ENCODE assay signal across 9 mouse cellular contexts in genomic region chr11:34031015-34031805, GRCm38 (mm10). TPM values are rescaled to one million over a fixed set of nuclear protein-coding genes. Genes with fewer than 3 reads are reported as not detected.
DNase-seq lines count a peak whose midpoint lies in the region; ATAC-seq lines count a peak whose summit lies in the region.
"Had no signal": no experiment of that assay in that cellular context is flagged by ENCODE, and none has a peak within 500 bp of the region (broad histone marks: within the 10 kb centered on the region; RNA-seq: fewer than 3 reads in every experiment).

No protein-coding gene starts in this region.

- WGBS in heart, embryonic 16.5 days = 43% methylated on average over 8 of the region's 8 CpGs
- WGBS in macrophage (ENCODE audit: missing documents) = 11% methylated on average over 8 of the region's 8 CpGs

- H3K4me1 ChIP-seq in heart, embryonic 16.5 days (ENCODE audit: control insufficient read depth, insufficient read depth, low read length) = no peaks in the 10 kb centered on the region

- no peaks in the 10 kb centered on the region for H3K9me3 ChIP-seq in heart, embryonic 16.5 days (replicated peaks; ENCODE audit: control insufficient read depth, low read length)

- peak; percentile 26 for DNase-seq in spleen, adult 12 weeks (ENCODE audit: low spot score)
- no peak for DNase-seq in spleen, postnatal 14 days (ENCODE audit: low spot score in 2 of 2)
- DNase-seq in yolk sac, embryonic 10.5 days (ENCODE audit: low spot score) = peak; percentile 3
- DNase-seq in ovary, postnatal 36 days (ENCODE audit: low spot score) = no peak
- no peak for DNase-seq in left cerebral cortex, adult 9 months (ENCODE audit: low spot score in 2 of 2)
- no peak for DNase-seq in layer of hippocampus, adult 8-10 months (ENCODE audit: low spot score in 2 of 2)
- DNase-seq: midbrain, embryonic 14.5 days had no signal

- no peaks in the 10 kb centered on the region for H3K36me3 ChIP-seq in heart, embryonic 16.5 days (ENCODE audit: control insufficient read depth, insufficient read depth)
- H3K36me3 ChIP-seq in macrophage (ENCODE audit: inconsistent target) = no peaks in the 10 kb centered on the region

- no peak overlapping the region for H3K9ac ChIP-seq in heart, embryonic 16.5 days (ENCODE audit: low read length)

- ATAC-seq in heart, embryonic 16.5 days (replicated peaks; ENCODE audit: extremely low read depth, insufficient read depth, low FRiP score) = peak; percentile 14; the same call in 1 of the 2 replicates

- H3K79me2 ChIP-seq in macrophage (ENCODE audit: inconsistent target) = no peaks in the 10 kb centered on the region

- no peak overlapping the region for H3K4me3 ChIP-seq in heart, embryonic 16.5 days (ENCODE audit: low read length)
- no peak overlapping the region for H3K4me3 ChIP-seq in macrophage (ENCODE audit: inconsistent target)

- no peak overlapping the region for H3K27ac ChIP-seq in heart, embryonic 16.5 days (ENCODE audit: low read length)
- peak overlapping the region; percentile 76 for H3K27ac ChIP-seq in macrophage

- peak overlapping the region; percentile 19; the same call in 1 of the 2 replicates for H3K4me2 ChIP-seq in heart, embryonic 16.5 days (ENCODE audit: low read depth, low read length)

- H3K27me3 ChIP-seq in heart, embryonic 16.5 days (ENCODE audit: control insufficient read depth, insufficient read depth, low read length) = no peaks in the 10 kb centered on the region

RNA-seq across cellular contexts. Expression of gene Lcp2, which starts 15.5 kb away (rescaled TPM):
- polyA plus RNA-seq in heart, embryonic 16.5 days (2015; fragmentation: Nextera tagmentation; extraction: Ambion mirVana) = 4.9 and 11.3 TPM in 2 replicates
- 1,000 to 10,000 TPM in 1 of 26 experiments, 100 to 1,000 TPM in 25; 164 to 1,019 (median 482) TPM for total RNA-seq in macrophage (2018; cell fraction: chromatin; rRNA removed)
- 100 to 1,000 TPM in 18 of 26 experiments, 10 to 100 TPM in 8; 66.7 to 415 (median 156) TPM for total RNA-seq in macrophage (2018; cell fraction: cytosol; rRNA removed)
- total RNA-seq in macrophage (2018; cell fraction: nucleus; rRNA removed) = 100 to 1,000 TPM; 109 to 703 (median 344) TPM
- polyA plus RNA-seq in macrophage (2018) = 82.2 to 128 TPM (median 93.6 TPM) in 3 replicates
- 1 to 10 TPM; 3.0 to 9.8 (median 6.4) TPM for total RNA-seq in layer of hippocampus, adult 8-10 months (2022)

RNA-seq across cellular contexts. Expression of gene Kcnip1, which starts 38.3 kb away (rescaled TPM):
- polyA plus RNA-seq in heart, embryonic 16.5 days (2015; fragmentation: Nextera tagmentation; extraction: Ambion mirVana) = 0.10 and 0.20 TPM in 2 replicates
- under 1 TPM in 3 of 26 experiments, not detected in 23; 0.13 to 0.33 (median 0.26) TPM for total RNA-seq in macrophage (2018; cell fraction: chromatin; rRNA removed)
- total RNA-seq in macrophage (2018; cell fraction: cytosol; rRNA removed) = not detected
- total RNA-seq in macrophage (2018; cell fraction: nucleus; rRNA removed) = not detected
- not detected in 3 replicates for polyA plus RNA-seq in macrophage (2018)
- total RNA-seq in layer of hippocampus, adult 8-10 months (2022) = 10 to 100 TPM; 17.4 to 21.0 (median 18.9) TPM

Comparison
In these comparisons a context has a peak if more than half of its experiments do, and no peak if none do; other contexts are left out.
1. DNase-seq: peak in spleen, adult 12 weeks (single experiment) and yolk sac, embryonic 10.5 days (single experiment); none in spleen, postnatal 14 days (0 of 2), ovary, postnatal 36 days (single experiment), left cerebral cortex, adult 9 months (0 of 2) and layer of hippocampus, adult 8-10 months (0 of 2).